Mouse (Mus musculus) hindbrain, embryonic 16.5 days (tissue): ENCODE measurements around the gene Rps18. TPM values are rescaled to one million over a fixed set of nuclear protein-coding genes. Genes with fewer than 3 reads are reported as not detected.
A peak's percentile ranks its signal among the peaks of the same experiment; 100 is the strongest.

Experiments
- ATAC-seq: fragments of 200-750 bp; cut with Nextera tagmentation; 2 replicates; pipeline ENCODE4 v1.8.0; 2017; ENCODE audit warnings: moderate TSS enrichment, moderate library complexity
- H3K27ac ChIP-seq: fragments of 300-500 bp; sonication (generic); 2 replicates; pipeline ENCODE4 v1.5.1; 2014; ENCODE audit warnings: low read depth, mild to moderate bottlenecking, control low read depth, low read length, moderate library complexity
- H3K27me3 ChIP-seq: fragments of 300-500 bp; sonication (generic); replicated peaks from 2 replicates; pipeline ENCODE4 v1.6.1; 2014; ENCODE audit warnings: low read length; ENCODE audit not compliant: control insufficient read depth, insufficient read depth
- H3K36me3 ChIP-seq: fragments of 300-500 bp; sonication (generic); 2 replicates; pipeline ENCODE4 v1.6.1; 2014; ENCODE audit warnings: mild to moderate bottlenecking, low read length, moderate library complexity, mixed read lengths; ENCODE audit not compliant: control insufficient read depth, insufficient read depth
- H3K4me1 ChIP-seq: fragments of 300-500 bp; sonication (generic); 2 replicates; pipeline ENCODE4 v1.6.1; 2014; ENCODE audit warnings: low read depth, low read length; ENCODE audit not compliant: control insufficient read depth, insufficient read depth
- H3K4me2 ChIP-seq: fragments of 300-500 bp; sonication (generic); 2 replicates; pipeline ENCODE4 v1.6.1; 2014; ENCODE audit warnings: mild to moderate bottlenecking, low read length, control low read depth, moderate library complexity
- H3K4me3 ChIP-seq: fragments of 300-500 bp; sonication (generic); 2 replicates; pipeline ENCODE4 v1.5.1; 2014; ENCODE audit warnings: mild to moderate bottlenecking, low read length, control low read depth, moderate library complexity
- H3K9ac ChIP-seq: fragments of 300-500 bp; sonication (generic); 2 replicates; pipeline ENCODE4 v1.6.1; 2014; ENCODE audit warnings: low read depth, mild to moderate bottlenecking, control low read depth, low read length, moderate library complexity
- H3K9me3 ChIP-seq: fragments of 300-500 bp; sonication (generic); 2 replicates; pipeline ENCODE4 v1.6.1; 2014; ENCODE audit warnings: mild to moderate bottlenecking, low read length, moderate library complexity; ENCODE audit not compliant: control insufficient read depth
- WGBS: fragments of 180-500 bp; shearing (Covaris S2); extraction: QIAGEN DNeasy Blood & Tissue Kit; methylation state at CpG from one replicate; pipeline ENCODE4 v1.1.7; 2014; 5-methylcytosine and 5-hydroxymethylcytosine counted together
- polyA plus RNA-seq: library from polyadenylated mRNA; unstranded; fragments of >200 nt; fragmentation: Nextera tagmentation; extraction: Ambion mirVana; gene quantifications from 2 replicates; pipeline ENCODE4 v1.2.1, GENCODE M21; 2015

Gene Rps18
- polyA plus RNA-seq, 1 experiment from 2014 or later: 697 TPM

- Histone ChIP-seq H3K27ac (no peak overlapping the region), H3K9ac (no peak overlapping the region), H3K4me3 (no peak overlapping the region), H3K27me3 (peaks cover 13% of the 10 kb centered on the region), H3K4me2 (no peak overlapping the region), H3K4me1 (no peaks in the 10 kb centered on the region), H3K36me3 (no peaks in the 10 kb centered on the region), H3K9me3 (no peaks in the 10 kb centered on the region)
- 8% methylated on average over 1 of the region's 1 CpGs for WGBS
- ATAC-seq: no peak
These were observed 16.9 kb upstream of the Rps18 start for GRCm38 (mm10) chr17:33972691-33973090.

DNA sequence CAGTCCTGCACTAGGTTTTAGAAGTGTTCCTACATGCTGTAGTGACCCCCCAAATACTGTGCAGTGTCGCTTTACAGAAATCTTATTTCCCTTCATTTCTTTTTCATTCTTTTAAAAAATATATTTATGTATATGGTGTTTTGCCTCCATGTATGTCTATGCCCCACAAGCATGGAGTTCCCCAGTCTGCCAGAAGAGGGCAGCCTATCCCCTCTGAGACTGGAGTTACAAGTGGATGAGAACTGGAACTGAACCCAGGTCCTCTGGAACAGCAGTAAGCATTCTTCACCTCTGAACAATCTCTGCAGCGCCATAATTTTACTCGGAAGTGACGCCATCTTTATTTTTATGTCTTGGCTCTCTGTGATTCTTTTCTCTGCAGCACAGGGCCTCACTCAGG lies 13.6 kb upstream of the Rps18 start:
- Histone ChIP-seq H3K9ac (no peak overlapping the region), H3K27me3 (no peaks in the 10 kb centered on the region; the same call in 1 of the 2 replicates), H3K4me2 (no peak overlapping the region), H3K4me1 (no peaks in the 10 kb centered on the region), H3K27ac (no peak overlapping the region), H3K36me3 (peaks cover 2% of the 10 kb centered on the region; the same call in 1 of the 2 replicates), H3K9me3 (no peaks in the 10 kb centered on the region), H3K4me3 (no peak overlapping the region)
- 81% methylated on average over 4 of the region's 4 CpGs for WGBS
- ATAC-seq: no peak

DNA sequence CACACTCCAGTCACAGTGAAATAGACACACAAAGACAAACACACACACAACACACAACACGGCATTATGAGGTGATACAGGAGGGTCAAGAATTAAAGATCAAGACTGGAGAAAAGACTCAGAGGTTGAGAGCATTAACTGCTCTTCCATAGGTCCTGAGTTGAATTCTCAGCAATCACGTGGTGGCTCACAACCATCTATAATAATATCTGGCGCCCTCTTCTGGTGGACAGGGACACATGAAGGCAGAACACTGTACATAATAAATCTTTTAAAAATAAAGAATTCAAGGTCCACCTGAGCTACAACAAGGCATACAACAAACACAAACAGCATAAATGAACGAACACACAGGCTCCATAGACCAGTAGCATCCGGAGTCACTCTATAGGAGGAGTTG lies 13.1 kb upstream of the Rps18 start:
- H3K36me3 ChIP-seq: peaks cover 2% of the 10 kb centered on the region; the same call in 1 of the 2 replicates
- peak; percentile 70 for ATAC-seq
- no peaks in the 10 kb centered on the region for H3K9me3 ChIP-seq
- no peak overlapping the region for H3K4me3 ChIP-seq
- WGBS: 35% methylated on average over 5 of the region's 5 CpGs
- H3K4me2 ChIP-seq: peak overlapping the region; percentile 16; the same call in 1 of the 2 replicates
- H3K9ac ChIP-seq: no peak overlapping the region
- no peak overlapping the region for H3K27ac ChIP-seq
- H3K4me1 ChIP-seq: no peaks in the 10 kb centered on the region
- no peaks in the 10 kb centered on the region; the same call in 1 of the 2 replicates for H3K27me3 ChIP-seq

DNA sequence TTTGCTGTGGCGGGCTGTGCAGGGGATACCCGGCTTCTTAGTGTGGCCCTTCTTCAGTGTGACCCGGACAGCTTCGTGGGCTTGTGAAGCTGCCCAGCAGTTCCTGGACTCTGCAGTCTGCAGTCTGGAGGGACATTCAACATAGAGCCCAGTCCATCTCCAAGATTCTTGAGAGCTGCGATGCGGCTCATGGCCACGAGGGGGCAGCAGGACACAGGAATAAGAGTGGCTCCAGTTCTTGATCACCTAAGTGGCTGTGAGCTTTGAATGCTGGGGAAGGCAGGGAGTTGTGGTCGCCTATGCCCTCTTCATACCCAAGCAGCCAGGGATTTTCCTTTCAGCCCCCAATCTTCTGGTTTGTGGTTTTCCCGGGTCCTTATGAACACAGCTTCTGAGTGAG lies 12.7 kb upstream of the Rps18 start:
- no peak overlapping the region for H3K4me3 ChIP-seq
- peaks cover 2% of the 10 kb centered on the region; the same call in 1 of the 2 replicates for H3K36me3 ChIP-seq
- H3K4me2 ChIP-seq: peak overlapping the region; percentile 16; the same call in 1 of the 2 replicates
- WGBS: 10% methylated on average over 9 of the region's 9 CpGs
- no peaks in the 10 kb centered on the region for H3K4me1 ChIP-seq
- no peaks in the 10 kb centered on the region; the same call in 1 of the 2 replicates for H3K27me3 ChIP-seq
- no peaks in the 10 kb centered on the region for H3K9me3 ChIP-seq
- no peak overlapping the region for H3K9ac ChIP-seq
- H3K27ac ChIP-seq: no peak overlapping the region
- peak; percentile 85 for ATAC-seq

GRCm38 (mm10) chr17:33965846-33966550 lies 10.2 kb upstream of the Rps18 start:
- no peak overlapping the region for H3K4me3 ChIP-seq
- no peaks in the 10 kb centered on the region for H3K27me3 ChIP-seq
- H3K9ac ChIP-seq: no peak overlapping the region
- 0 out of 2 replicates have a peak, but pooled peaks have one; percentile 12 for ATAC-seq
- peaks cover 14% of the 10 kb centered on the region; the same call in 1 of the 2 replicates for H3K36me3 ChIP-seq
- H3K4me2 ChIP-seq: no peak overlapping the region
- 89% methylated on average over 16 of the region's 16 CpGs for WGBS
- no peak overlapping the region for H3K27ac ChIP-seq
- no peaks in the 10 kb centered on the region for H3K9me3 ChIP-seq
- no peaks in the 10 kb centered on the region for H3K4me1 ChIP-seq

DNA sequence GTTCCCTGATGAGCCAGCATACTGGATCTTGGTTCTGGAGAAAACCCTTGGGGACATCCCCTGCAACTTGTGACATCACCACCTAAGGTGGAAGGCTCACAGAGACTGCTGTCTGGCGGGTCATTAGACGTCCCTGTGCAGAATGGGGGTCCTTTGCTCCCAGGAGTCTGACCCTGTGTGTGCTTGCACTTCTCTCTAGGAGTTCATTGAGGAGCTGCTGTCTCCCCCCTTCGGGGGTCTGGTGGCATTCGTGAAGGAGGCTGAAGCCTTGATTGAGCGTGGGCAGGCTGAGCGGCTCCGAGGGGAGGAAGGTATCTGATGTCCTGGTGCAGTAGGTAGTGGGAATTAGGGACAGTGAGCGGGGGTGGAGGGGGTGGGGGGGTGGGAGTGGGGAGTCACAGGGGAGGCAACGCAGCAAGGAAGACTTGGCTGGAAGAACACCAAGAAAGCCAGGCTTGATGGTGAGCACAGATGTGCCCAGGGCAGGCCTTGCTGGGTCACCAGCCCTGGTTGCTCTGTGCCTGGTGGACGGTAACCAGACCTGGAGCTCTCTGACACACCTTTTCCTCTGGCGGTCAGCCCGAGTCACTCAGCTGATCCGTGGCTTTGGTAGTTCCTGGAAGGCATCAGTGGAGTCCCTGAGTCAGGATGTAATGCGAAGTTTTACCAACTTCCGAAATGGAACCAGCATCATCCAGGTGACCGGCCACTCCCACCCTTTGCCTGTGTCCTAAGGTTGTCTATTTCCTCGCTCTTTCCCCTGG lies 9.5 kb upstream of the Rps18 start:
- Histone ChIP-seq H3K4me2 (no peak overlapping the region), H3K27me3 (no peaks in the 10 kb centered on the region), H3K4me1 (no peaks in the 10 kb centered on the region), H3K27ac (no peak overlapping the region), H3K4me3 (no peak overlapping the region), H3K9ac (no peak overlapping the region), H3K36me3 (peaks cover 14% of the 10 kb centered on the region; the same call in 1 of the 2 replicates), H3K9me3 (no peaks in the 10 kb centered on the region)
- no peak for ATAC-seq
- 94% methylated on average over 15 of the region's 17 CpGs for WGBS

DNA sequence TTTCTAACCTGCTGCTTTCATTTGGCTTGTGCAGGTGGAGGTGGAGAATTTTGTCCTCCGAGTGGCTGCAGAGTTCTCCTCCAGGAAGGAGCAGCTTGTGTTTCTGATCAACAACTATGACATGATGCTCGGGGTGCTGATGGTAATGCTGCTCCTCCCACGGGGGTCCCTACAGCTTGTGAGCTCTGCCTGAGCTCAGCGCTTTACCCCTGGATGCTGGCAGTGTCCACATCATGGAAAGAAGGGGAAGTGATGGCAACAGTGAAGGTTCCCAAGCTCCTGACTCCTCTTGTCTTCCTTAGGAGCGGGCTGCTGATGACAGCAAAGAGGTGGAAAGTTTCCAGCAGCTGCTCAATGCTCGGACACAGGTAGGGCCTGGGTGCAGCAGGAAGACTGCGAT lies 7.1 kb upstream of the Rps18 start:
- H3K4me1 ChIP-seq: no peaks in the 10 kb centered on the region
- H3K27ac ChIP-seq: no peak overlapping the region
- WGBS: 92% methylated on average over 7 of the region's 7 CpGs
- ATAC-seq: no peak
- no peak overlapping the region for H3K4me2 ChIP-seq
- H3K9ac ChIP-seq: no peak overlapping the region
- H3K9me3 ChIP-seq: no peaks in the 10 kb centered on the region
- H3K27me3 ChIP-seq: no peaks in the 10 kb centered on the region
- peaks cover 25% of the 10 kb centered on the region for H3K36me3 ChIP-seq
- no peak overlapping the region for H3K4me3 ChIP-seq

- no peak for ATAC-seq
- H3K4me3 ChIP-seq: no peak overlapping the region
- no peaks in the 10 kb centered on the region for H3K27me3 ChIP-seq
- peaks cover 24% of the 10 kb centered on the region for H3K36me3 ChIP-seq
- no peak overlapping the region for H3K9ac ChIP-seq
- WGBS: 91% methylated on average over 15 of the region's 15 CpGs
- H3K4me2 ChIP-seq: no peak overlapping the region
- H3K27ac ChIP-seq: no peak overlapping the region
- H3K4me1 ChIP-seq: peaks cover 9% of the 10 kb centered on the region
- no peaks in the 10 kb centered on the region for H3K9me3 ChIP-seq
These were observed 4.1 kb upstream of the Rps18 start for GRCm38 (mm10) chr17:33959948-33960347.

GRCm38 (mm10) chr17:33959135-33959534 lies 3.3 kb upstream of the Rps18 start:
- whole genome bisulfite sequencing: 98% methylated on average over 13 of the region's 13 CpGs
- no peak overlapping the region for H3K9ac ChIP-seq
- H3K4me2 ChIP-seq: no peak overlapping the region
- no peak overlapping the region for H3K27ac ChIP-seq
- H3K27me3 ChIP-seq: no peaks in the 10 kb centered on the region
- peaks cover 15% of the 10 kb centered on the region for H3K4me1 ChIP-seq
- H3K9me3 ChIP-seq: no peaks in the 10 kb centered on the region
- peaks cover 23% of the 10 kb centered on the region for H3K36me3 ChIP-seq
- H3K4me3 ChIP-seq: no peak overlapping the region
- no peak for ATAC-seq
